Mouse (Mus musculus): Measurements from ENCODE around the gene Wnt10b.
"Not testable (repeated sequence)": the region's sequence is repeated elsewhere in the genome, so short reads cannot be mapped to it uniquely, and the experiment has no call there.

- not testable (repeated sequence) for TF ChIP-seq POLR2A (IDR thresholded peaks at IDR 0.05; ENCODE audit: borderline replicate concordance, extremely low read depth, low read depth, low read length); CTCF (IDR thresholded peaks at IDR 0.05; ENCODE audit: insufficient read depth, low read length)
Measured at GRCm38 (mm10) chr15:98810212-98810611, 32.3 kb upstream of the Wnt10b start.
